Mouse (Mus musculus): ENCODE measurements at regions not wholly inside any gene's neighbourhood (a gene's known extent, or its start where the extent isn't known, plus 50 kb on each side); places are given as distances from the start of the nearest gene placed in this dataset.

DNA sequence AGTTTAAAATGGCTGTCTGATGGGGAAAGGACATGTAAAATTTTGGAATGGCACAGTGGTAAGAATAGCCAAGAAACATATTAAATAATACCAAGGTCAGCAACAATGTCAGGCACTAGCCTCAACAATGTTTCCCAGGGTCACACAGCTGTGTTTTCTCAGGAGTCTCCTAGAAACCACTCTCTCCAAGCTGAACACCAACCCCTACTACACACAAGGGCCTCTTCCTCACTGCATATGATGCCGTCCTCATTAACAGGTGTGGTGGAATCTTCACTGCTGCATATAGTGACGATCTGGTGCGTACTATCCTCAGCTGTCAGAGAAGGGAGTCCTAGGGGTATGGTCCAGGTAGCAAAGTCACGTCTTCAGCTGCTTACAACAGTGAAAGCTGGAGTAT lies 1275.4 kb upstream of the A1bg start:
- no peak for DNase-seq (ENCODE audit: low spot score)

GRCm38 (mm10) chr15:62195440-62195839 lies 1272.6 kb upstream of the A1bg start:
- no peak for DNase-seq (ENCODE audit: low spot score)

DNA sequence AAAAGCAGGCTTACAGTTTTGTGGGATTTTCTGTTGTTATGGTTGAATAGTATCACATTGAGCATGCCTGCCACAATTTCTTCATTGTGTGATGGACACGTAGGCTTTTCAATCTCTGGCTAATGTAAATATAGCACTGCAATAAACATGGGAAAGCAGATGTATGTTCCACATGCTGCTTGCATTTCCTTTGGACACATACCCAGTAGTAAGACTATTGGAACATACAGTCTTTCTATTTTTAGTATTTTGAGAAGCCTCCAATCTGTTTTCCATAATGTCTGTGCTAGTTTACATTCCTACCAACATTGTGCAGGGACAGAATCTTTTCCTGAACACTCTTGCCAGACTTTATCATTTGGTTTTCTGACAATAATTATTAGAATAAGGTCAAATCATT lies 1269.9 kb upstream of the A1bg start:
- DNase-seq (ENCODE audit: low spot score): no peak

DNA sequence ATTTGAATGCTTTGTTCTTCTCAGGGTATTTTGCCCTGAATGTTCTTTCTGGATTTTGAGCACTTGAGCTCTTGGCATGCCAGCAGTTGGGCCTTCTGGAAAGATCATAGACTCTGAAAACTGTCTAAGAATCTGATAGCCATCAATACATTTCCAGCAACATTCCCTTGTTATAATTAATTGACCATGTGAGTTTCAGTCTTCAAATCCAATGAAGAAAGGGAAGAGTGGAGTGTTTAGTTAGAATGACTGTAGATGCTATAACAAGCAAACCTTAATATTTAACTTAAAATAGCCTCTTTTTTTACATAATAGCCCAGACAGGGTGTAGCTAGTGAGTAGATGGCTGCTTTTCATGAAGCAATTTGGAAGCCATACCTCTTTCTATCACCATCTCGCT lies 1268.8 kb upstream of the A1bg start:
- DNase-seq (ENCODE audit: low spot score): no peak

- no peak for DNase-seq (ENCODE audit: low spot score)
These were observed 1268.3 kb upstream of the A1bg start for GRCm38 (mm10) chr15:62190977-62191614.

- no peak for DNase-seq (ENCODE audit: low spot score)
These were observed 1267.6 kb upstream of the A1bg start for GRCm38 (mm10) chr15:62190224-62190910.

DNA sequence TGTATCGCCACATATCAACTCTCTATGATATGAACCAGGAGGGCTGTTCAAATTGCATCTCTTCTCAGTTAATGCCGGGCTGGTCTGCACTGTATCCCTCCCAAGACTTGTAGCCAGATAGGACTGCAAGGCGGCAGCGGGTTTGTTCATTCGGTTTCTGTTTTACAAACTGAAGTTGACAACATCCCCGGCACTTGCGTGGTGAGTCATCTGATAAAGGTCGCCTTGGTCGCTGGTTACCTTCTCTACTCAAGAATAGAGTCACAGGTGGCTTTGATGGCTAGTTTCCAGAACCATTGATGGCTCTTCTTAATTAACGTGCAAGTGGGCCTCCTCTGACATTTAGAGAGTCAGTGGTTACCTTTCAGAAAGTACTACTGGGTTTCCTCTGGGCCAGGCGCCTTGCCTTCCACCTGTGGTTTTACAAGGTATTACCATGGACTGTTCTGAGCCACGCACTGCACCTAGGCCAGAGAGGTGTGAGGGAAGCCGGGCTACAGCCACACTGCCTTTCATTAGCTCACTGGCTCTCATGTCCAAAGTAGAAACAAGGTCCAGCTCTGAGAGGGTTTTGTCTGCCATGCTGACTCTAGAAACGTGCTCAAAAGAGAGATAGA lies 1266.9 kb upstream of the A1bg start:
- DNase-seq (ENCODE audit: low spot score): no peak

DNA sequence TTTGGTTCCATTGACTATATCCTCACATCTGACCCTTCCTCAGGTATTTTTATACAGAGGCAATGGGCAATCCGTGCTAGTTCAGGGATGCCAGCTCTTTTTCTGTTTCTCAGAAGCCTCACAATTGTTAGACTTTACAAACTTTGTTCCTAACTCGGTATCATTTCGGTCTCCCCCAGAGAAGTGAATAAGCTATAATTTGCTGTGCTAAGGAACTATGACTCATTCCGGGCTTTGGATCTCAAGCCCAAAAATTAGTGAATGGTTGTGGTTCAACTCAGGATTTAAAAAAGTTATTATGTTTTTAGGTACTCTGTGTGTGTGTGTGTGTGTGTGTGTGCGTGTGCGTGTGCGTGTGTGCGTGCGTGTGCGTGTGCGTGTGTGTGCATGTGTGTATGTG lies 1263.7 kb upstream of the A1bg start:
- no peak for DNase-seq (ENCODE audit: low spot score)

GRCm38 (mm10) chr15:62183803-62184202 lies 1261.0 kb upstream of the A1bg start:
- DNase-seq (ENCODE audit: low spot score): no peak

DNA sequence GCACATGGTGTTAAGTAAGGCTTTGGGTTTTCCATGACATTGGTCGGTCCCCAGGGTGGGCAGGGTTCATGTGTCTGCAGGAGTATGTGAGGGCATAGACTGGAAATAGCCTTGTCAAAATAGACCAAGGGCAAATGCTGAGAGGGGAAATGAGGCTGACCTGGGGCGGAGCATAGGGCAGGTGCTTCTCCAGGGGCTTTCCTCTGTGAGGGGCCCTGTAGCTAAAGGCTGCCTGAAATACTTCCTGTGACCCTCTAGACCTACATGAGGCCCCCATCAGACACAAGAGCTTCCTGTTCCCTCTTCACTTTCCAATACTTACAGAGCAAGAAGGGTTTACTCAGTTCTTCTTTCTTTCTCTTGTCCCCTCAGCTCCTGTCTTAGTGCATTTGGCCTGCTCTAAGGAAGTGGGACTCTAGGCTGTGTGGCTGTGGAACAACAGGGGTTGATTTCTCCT lies 1258.7 kb upstream of the A1bg start:
- DNase-seq (ENCODE audit: low spot score): no peak

DNA sequence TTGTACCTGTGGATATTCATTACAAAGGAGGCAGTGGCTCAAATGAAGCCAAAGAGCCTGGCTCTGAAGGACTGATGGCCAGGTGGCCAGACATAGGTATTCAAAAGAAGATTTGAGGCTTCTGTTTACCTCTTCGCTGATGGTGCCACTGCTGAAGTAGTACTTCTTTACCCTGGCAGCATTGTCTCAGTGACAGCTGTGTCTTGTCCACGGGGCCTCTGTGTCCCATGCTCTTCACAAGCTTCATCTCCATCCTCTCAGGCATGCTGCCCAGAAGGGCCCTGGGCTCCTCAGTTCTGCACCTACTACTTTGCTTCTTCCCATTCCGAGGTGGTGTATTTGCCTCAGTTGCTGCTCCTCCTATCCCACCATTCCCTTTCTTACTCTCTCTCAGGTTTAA lies 1257.9 kb upstream of the A1bg start:
- DNase-seq (ENCODE audit: low spot score): no peak

- no peak for DNase-seq (ENCODE audit: low spot score)
These were observed 1257.0 kb upstream of the A1bg start for GRCm38 (mm10) chr15:62179801-62180200.

GRCm38 (mm10) chr15:62178568-62178967 lies 1255.8 kb upstream of the A1bg start:
- DNase-seq (ENCODE audit: low spot score): no peak

GRCm38 (mm10) chr15:62177768-62178410 lies 1255.1 kb upstream of the A1bg start:
- no peak for DNase-seq (ENCODE audit: low spot score)

GRCm38 (mm10) chr15:62176076-62176475 lies 1253.3 kb upstream of the A1bg start:
- no peak for DNase-seq (ENCODE audit: low spot score)

DNA sequence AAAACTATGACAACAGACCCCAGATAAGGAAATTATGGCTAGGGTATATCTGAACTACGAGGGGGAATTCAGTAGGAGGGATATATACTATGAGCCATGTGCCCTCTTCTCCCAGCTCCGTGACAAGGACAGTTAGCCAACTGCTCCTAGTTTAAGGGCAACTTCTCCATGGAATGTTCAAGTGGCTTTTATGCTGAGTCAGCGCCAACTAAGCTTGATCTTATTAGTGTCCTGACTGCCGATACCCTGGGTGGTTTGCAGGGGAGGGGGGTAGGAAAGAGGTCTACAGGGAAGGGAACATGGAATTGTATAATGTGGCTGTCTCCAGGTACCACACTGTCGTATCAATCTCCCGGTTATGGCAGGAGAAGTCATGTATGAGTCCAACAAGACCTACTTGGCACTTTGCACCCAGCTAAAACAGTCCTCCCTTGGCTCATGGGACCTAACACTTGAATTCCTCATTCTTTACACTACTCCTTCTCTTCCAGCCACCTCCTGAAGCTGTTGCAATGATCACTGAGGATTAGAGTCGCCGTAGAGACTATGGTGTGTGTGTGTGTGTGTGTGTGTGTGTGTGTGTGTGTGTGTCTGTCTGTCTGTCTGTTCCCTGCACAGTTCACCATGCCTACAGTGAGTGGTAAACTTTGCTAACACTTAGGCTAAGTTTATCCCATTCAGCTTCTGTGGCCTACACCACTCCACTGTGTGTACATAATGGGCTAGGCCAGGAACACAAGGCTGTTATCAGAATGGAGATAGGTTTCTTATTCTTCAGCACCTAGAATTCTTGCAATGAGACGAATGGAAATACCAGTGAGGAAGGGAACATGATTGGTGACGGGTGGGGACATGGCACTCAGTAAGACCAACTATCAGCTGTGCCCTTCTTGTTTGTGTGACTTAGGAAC lies 1251.1 kb upstream of the A1bg start:
- DNase-seq (ENCODE audit: low spot score): no peak

- DNase-seq (ENCODE audit: low spot score): no peak
These were observed 1248.8 kb upstream of the A1bg start for GRCm38 (mm10) chr15:62171632-62172031.

DNA sequence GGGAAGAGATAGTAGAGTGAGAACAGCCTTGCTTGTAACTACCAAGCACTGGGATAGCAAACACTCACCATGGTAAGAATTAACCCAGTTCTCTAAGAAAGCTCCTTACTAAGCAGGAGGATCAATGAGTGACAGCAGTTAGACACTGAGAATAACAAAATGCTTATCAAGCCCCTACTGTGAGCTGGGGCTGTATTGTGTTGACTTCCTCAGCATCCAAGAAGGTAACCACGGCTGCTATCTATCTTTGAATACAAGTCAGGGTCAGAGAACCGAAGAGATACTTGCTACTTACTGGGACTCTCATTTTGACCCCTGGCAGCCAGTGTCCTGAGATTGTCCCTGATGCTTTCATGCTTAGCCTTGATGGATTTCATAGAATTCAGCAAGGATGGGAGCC lies 1248.4 kb upstream of the A1bg start:
- DNase-seq (ENCODE audit: low spot score): no peak

DNA sequence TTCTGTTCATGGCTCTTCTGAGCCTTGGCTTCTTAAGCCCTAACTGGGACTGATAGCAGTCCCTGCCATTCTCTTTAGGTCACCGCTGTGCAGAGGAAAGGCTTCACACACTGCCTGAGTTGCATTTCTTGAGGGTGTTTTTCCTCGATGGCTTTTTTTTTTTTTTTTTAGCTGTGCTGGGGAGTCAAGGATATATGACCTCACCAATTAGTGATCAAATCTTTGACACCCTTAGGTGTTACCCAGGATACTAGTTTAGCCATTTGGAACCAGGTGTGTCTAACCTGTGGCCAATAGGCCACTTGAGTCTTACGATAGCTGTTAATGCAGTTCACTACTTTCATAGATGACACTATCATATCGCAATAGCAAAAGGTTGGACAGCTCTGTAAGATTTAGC lies 1247.5 kb upstream of the A1bg start:
- no peak for DNase-seq (ENCODE audit: low spot score)

DNA sequence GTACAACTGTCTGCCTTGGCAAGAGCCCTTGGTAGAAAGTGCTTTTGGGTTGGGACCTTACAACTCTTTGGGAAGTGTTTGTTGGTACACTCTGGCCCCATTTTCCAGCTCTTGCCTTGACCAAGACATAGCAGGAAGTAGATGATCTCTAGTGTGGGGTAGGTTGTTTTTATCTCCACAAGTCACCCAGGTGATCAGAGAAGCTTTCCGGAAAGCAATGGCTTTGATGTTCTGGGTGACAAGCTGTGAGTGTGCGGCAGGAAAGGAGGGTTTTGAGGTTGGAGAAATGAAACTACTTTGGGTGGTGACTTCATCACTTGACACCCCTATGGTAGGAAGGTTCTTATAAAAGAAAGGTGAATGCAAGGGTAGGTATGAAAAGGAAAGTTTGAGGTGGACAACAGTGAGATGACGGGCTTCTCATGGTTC lies 1246.8 kb upstream of the A1bg start:
- no peak for DNase-seq (ENCODE audit: low spot score)

DNA sequence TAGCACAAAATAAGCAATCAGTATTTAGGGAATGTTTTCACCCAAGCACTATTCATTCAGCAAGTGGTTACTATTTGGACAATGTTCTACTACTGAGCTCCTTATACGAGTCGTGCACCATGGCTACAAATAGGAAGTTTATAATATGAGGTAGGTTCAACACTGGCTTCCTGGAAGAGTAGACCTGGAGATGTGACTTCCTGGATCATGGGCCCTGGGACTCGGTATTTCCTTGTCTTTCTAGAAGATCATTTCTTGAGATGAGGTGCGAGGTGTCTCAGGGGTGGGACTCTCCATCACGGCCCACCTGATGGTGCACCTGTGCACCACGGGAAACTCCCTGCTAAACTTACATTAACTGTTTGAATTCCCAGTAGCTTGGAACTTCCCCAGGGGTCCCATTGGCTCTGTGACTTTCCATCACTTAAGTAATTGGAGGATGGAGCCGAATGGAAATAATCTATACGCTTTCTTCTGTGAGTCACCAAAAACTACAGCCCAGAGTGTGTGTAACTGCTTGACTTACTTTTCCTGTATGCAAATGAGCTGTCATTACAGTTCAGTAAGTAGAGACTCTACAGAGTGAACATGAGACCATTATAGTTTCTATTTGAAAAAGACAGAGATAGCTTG lies 1246.3 kb upstream of the A1bg start:
- DNase-seq (ENCODE audit: low spot score): no peak

Data from gastrocnemius, adult 18-20 months (tissue).